ENCODE assay signal across 11 mouse cellular contexts in the genomic region with DNA sequence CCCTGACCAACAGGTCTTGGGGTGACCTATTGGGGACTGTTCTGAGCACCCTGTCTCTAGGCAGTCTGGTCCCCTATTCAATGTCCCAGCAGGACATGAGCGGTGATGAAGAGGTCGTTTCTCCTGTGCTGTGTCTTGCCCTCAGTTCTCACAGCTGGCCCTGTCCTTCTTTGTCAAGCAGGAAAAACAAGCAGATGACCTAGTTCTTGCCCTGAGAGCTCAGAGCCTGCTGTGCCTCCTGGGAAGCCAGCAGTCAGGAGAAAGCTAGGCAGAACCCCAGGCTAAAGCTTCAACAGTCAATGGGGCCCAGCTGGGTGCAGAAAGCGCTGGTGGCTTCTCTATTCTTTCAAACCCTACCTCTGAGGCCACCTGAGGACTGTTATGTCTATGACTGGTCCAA.
"Had no signal": no experiment of that assay in that cellular context is flagged by ENCODE, and none has a peak within 500 bp of the region (broad histone marks: within the 10 kb centered on the region; RNA-seq: fewer than 3 reads in every experiment).

No protein-coding gene starts in this region.

- H3K27ac ChIP-seq: layer of hippocampus, adult 2 months; left cerebral cortex, adult 2 months; liver, embryonic 13.5 days; midbrain, embryonic 12.5 days had no signal

- H3K9ac ChIP-seq: liver, embryonic 13.5 days; liver, postnatal 0 days; midbrain, embryonic 12.5 days had no signal

- DNase-seq: kidney, adult 18-20 months; kidney, postnatal 10 days; kidney, postnatal 4 days; liver; liver, embryonic 13.5 days; liver, postnatal 0 days; thymus, postnatal 4 days had no signal

- H3K4me2 ChIP-seq: liver, embryonic 13.5 days; midbrain, embryonic 12.5 days had no signal

- H3K4me3 ChIP-seq: layer of hippocampus, adult 2 months; left cerebral cortex, adult 2 months; liver, embryonic 13.5 days; midbrain, embryonic 12.5 days had no signal

- H3K36me3 ChIP-seq: liver, embryonic 13.5 days; midbrain, embryonic 12.5 days had no signal

- H3K9me3 ChIP-seq: liver, embryonic 13.5 days; midbrain, embryonic 12.5 days had no signal

- H3K4me1 ChIP-seq: liver, embryonic 13.5 days had no signal

- H3K27me3 ChIP-seq: liver, embryonic 13.5 days; midbrain, embryonic 12.5 days had no signal

- ATAC-seq: liver, postnatal 0 days; midbrain, embryonic 16.5 days had no signal
